Comparison of ENCODE assay signal across 14 mouse cellular contexts in the genomic region with DNA sequence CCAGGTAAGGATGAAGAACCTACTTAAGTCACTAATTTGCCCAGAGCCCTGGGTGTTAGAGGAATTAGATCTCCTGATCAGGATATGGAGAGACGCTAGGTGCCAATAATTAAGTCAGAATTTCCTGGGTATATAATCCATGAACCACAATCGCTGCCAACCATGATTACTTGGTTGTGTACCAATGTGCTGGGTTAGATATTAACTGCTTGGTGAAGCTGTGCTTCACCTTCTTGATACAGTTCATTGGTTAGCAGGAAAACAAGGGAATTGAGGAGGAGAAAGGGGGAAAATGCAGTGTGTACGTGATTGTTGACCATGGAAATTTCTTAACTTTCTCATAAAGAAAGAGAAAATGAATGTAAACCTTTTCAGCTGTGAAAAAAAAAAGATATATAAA.
"Had no signal": no experiment of that assay in that cellular context is flagged by ENCODE, and none has a peak within 500 bp of the region (broad histone marks: within the 10 kb centered on the region; RNA-seq: fewer than 3 reads in every experiment).

No protein-coding gene starts in this region.

- H3K36me3 ChIP-seq: limb, embryonic 12.5 days; midbrain, embryonic 10.5 days; neural tube, embryonic 12.5 days; stomach, embryonic 15.5 days had no signal

- H3K4me1 ChIP-seq: limb, embryonic 12.5 days; midbrain, embryonic 10.5 days; neural tube, embryonic 12.5 days; stomach, embryonic 15.5 days had no signal

- ATAC-seq: inflammation-experienced regulatory T-cells, adult 6 months; intestine, postnatal 0 days had no signal

- H3K9me3 ChIP-seq: limb, embryonic 12.5 days; midbrain, embryonic 10.5 days; neural tube, embryonic 12.5 days; stomach, embryonic 15.5 days had no signal

- H3K27me3 ChIP-seq: limb, embryonic 12.5 days; neural tube, embryonic 12.5 days; stomach, embryonic 15.5 days had no signal

- H3K4me3 ChIP-seq: limb, embryonic 12.5 days; midbrain, embryonic 10.5 days; neural tube, embryonic 12.5 days; stomach, embryonic 15.5 days had no signal

- DNase-seq: layer of hippocampus, adult 9-11 months; layer of hippocampus, postnatal 36 days; liver; lung, adult 18-20 months; midbrain, embryonic 14.5 days; spleen, adult 18-20 months; thymus, adult 2 months; thymus, postnatal 25 days had no signal
